Mouse (Mus musculus) limb, embryonic 15.5 days (tissue): ENCODE results near the gene Inafm2. TPM values are rescaled to one million over a fixed set of nuclear protein-coding genes. Genes with fewer than 3 reads are reported as not detected.
A peak's percentile ranks its signal among the peaks of the same experiment; 100 is the strongest.

Source experiments
- ATAC-seq: fragments of 200-750 bp; cut with Nextera tagmentation; 2 replicates; pipeline ENCODE4 v1.8.0; 2017; ENCODE audit warnings: low read depth, moderate TSS enrichment; ENCODE audit not compliant: insufficient number of reproducible peaks, low FRiP score, low TSS enrichment
- H3K27ac ChIP-seq: fragments of 300-500 bp; sonication (generic); 2 replicates; pipeline ENCODE4 v1.5.1; 2015; ENCODE audit warnings: moderate library complexity, mild to moderate bottlenecking, inconsistent platforms
- H3K27me3 ChIP-seq: fragments of 300-500 bp; sonication (generic); 2 replicates; pipeline ENCODE4 v1.6.1; 2015; ENCODE audit warnings: inconsistent platforms
- H3K36me3 ChIP-seq: fragments of 300-500 bp; sonication (generic); 2 replicates; pipeline ENCODE4 v1.6.1; 2015; ENCODE audit warnings: inconsistent platforms
- H3K4me1 ChIP-seq: fragments of 300-500 bp; sonication (generic); 2 replicates; pipeline ENCODE4 v1.6.1; 2015; ENCODE audit warnings: inconsistent platforms
- H3K4me2 ChIP-seq: fragments of 300-500 bp; sonication (generic); 2 replicates; pipeline ENCODE4 v1.6.1; 2015; ENCODE audit warnings: mild to moderate bottlenecking, inconsistent platforms
- H3K4me3 ChIP-seq: fragments of 300-500 bp; sonication (generic); 2 replicates; pipeline ENCODE4 v1.5.1; 2015; ENCODE audit warnings: mild to moderate bottlenecking, inconsistent platforms
- H3K9ac ChIP-seq: fragments of 300-500 bp; sonication (generic); 2 replicates; pipeline ENCODE4 v1.6.1; 2015; ENCODE audit warnings: inconsistent platforms
- H3K9me3 ChIP-seq: fragments of 300-500 bp; sonication (generic); 2 replicates; pipeline ENCODE4 v1.6.1; 2016; ENCODE audit warnings: inconsistent platforms
- WGBS: fragments of 180-500 bp; shearing (Covaris S2); methylation state at CpG from one replicate; pipeline ENCODE4 v1.1.7; 2015; 5-methylcytosine and 5-hydroxymethylcytosine counted together
- polyA plus RNA-seq: library from polyadenylated mRNA; unstranded; fragments of >200 nt; fragmentation: Nextera tagmentation; extraction: Ambion mirVana; gene quantifications from 2 replicates; pipeline ENCODE4 v1.2.1, GENCODE M21; 2015

Inafm2 gene
- polyA plus RNA-seq, 1 experiment from 2014 or later = 19.8 TPM

DNA sequence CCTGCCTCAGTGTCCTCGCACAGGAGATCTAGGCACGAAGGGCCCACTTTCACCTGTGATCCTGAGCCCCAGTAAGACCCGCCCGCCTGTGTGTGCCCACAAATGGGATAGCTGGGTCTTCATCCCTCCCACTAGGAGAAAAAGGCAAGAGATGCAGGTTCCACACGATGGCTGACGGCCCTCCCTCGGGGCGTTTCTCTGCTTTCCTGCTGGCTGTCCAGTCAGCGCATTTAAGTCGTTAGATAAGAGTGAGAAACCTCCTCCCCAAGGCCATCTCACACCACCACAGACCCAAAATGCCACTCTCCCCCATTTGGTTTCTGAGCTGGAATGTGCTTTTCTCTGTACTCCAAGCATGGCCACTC, 17.2 kb downstream of the Inafm2 start:
- Histone ChIP-seq H3K4me3 (peak overlapping the region; percentile 23), H3K9ac (0 out of 2 replicates have a peak overlapping the region, but pooled peaks have one; percentile 18), H3K27ac (peak overlapping the region; percentile 84), H3K9me3 (no peaks in the 10 kb centered on the region), H3K4me2 (peak overlapping the region; percentile 38), H3K27me3 (peaks cover 8% of the 10 kb centered on the region; the same call in 1 of the 2 replicates), H3K4me1 (peaks cover 45% of the 10 kb centered on the region), H3K36me3 (no peaks in the 10 kb centered on the region)
- 16% methylated on average over 10 of the region's 10 CpGs for WGBS
- ATAC-seq = no peak

DNA sequence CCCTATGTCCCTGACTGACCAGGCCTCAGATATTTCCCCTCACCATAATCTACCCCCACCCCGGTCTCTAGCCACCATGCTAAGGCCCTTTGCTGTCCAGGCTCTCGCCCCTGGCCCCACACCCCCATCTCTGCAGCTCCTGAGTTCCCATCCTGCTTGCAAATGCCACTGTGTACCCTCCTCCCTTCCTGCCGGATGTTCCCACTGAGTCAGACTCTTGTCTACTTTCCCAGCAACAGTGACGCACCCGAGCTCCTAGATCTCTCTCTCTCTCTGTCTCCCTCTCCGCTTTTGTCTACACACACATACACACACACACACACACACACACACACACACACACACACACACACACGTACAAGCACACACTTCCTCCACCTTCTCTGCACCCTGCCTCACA, 17.9 kb downstream of the Inafm2 start:
- no peak overlapping the region for H3K4me2 ChIP-seq
- WGBS = 74% methylated on average over 7 of the region's 7 CpGs
- H3K36me3 ChIP-seq = no peaks in the 10 kb centered on the region
- H3K9me3 ChIP-seq = no peaks in the 10 kb centered on the region
- peaks cover 8% of the 10 kb centered on the region; the same call in 1 of the 2 replicates for H3K27me3 ChIP-seq
- H3K27ac ChIP-seq = 0 out of 2 replicates have a peak overlapping the region, but pooled peaks have one; percentile 84
- H3K4me3 ChIP-seq = no peak overlapping the region
- ATAC-seq = no peak
- H3K9ac ChIP-seq = no peak overlapping the region
- H3K4me1 ChIP-seq = peaks cover 45% of the 10 kb centered on the region

DNA sequence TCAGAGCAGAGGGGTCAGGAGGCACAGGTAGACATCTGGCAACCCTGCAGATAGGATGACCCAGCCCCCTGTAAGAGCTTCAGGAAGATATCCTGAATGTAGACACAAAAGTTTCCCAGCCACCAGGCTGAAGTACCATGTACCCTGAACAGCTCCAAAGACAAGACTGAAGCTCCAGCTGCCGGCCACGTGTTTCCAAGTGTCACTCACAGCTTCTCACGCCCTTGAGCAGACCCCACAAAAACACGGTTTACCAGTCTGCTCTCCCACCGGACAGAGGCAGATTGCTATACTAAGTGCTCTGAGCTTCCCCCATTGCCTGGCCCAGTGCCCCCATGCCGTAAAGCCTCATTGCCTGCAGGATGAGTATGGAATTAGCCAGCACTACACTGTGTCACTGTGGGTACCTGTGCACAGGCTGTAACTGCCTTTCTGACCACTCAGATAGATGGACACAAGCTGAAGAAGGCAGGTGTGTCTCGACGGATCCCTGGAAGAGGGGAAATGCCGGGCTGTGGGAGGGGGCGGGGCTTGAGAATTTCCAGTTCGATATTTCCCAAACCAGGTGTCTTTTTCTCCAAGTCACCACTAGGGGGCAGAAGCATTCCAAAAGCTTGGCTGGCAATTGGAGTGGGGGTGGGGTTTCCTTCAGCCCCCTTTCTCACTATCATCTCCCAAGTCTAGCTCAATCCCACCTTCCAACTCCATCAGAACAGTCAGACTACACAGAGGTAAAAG, 18.7 kb downstream of the Inafm2 start:
- no peaks in the 10 kb centered on the region for H3K9me3 ChIP-seq
- peaks cover 3% of the 10 kb centered on the region; the same call in 1 of the 2 replicates for H3K27me3 ChIP-seq
- no peak overlapping the region for H3K4me3 ChIP-seq
- ATAC-seq = no peak
- H3K4me2 ChIP-seq = no peak overlapping the region
- 22% methylated on average over 11 of the region's 11 CpGs for WGBS
- no peak overlapping the region for H3K27ac ChIP-seq
- H3K9ac ChIP-seq = no peak overlapping the region
- H3K4me1 ChIP-seq = peaks cover 43% of the 10 kb centered on the region
- no peaks in the 10 kb centered on the region for H3K36me3 ChIP-seq

DNA sequence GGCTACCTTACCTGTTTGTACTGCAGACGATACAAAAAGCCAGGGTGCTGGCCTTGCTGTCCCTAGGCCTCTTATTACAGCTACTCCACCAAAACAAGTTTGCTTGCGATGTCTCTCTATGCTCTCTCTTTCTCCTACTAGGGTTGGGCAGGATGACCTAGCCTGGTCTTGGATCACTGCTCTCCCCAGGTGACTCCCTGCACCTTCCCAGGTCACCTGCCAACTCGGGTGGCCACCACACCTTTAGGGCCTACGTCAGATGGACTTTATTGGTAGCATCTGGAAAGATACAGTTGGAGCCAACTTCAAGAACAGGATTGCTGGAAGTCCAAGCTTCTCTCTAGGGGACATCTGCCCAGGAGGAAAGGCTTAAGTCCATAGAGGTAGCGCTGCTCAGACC, 19.3 kb downstream of the Inafm2 start:
- ATAC-seq = no peak
- peaks cover 38% of the 10 kb centered on the region for H3K4me1 ChIP-seq
- H3K27ac ChIP-seq = no peak overlapping the region
- no peak overlapping the region for H3K9ac ChIP-seq
- H3K36me3 ChIP-seq = no peaks in the 10 kb centered on the region
- no peak overlapping the region for H3K4me3 ChIP-seq
- no peaks in the 10 kb centered on the region for H3K27me3 ChIP-seq
- 79% methylated on average over 5 of the region's 5 CpGs for WGBS
- H3K4me2 ChIP-seq = no peak overlapping the region
- H3K9me3 ChIP-seq = no peaks in the 10 kb centered on the region

DNA sequence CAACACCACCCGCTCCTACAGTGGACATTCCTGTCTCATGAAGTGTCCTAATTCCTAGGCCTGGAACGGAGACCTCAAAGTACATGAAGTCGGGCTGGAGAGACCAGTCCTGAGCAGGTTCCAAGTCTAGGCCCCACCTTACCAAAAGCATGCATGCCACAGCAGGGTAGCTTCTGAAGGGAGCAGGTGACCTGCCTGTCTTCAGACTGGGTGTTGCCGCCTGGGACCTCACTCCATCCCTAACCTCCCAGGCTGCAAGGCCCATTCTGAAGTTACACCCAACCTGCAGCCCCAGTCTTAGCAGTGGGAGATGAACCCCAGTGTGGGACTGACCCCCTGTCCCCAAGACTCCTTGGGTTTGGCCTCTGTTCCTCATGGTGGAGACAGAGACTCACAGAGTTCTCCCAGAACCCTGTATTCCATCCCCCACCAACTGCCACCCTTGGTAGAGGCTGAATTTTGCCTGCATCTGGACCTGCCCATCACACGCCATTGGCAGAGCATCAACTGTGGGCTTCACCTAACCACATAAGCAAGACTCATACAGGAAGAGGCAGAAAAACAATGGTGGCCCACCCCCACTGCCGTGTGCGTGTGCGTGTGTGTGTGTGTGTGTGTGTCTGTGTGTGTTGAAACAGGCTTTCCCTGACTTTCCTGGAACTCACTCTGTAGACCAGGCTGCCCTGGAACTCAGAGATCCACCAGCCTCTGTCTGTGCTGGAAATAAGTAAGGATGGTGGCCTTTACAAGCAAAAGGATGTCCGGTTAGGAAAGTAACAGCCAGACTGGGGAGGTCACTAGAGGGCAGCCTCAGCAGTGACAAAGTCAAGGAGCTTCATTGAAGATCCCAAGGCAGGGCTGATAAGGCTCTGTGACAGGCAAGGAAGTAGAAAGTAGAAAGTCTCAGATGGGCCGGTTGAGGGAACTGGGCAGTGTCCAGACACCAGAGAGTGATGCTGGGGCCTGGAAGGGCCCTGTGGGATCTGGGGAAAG, 20.8 kb downstream of the Inafm2 start:
- H3K27ac ChIP-seq = no peak overlapping the region
- no peaks in the 10 kb centered on the region for H3K27me3 ChIP-seq
- 71% methylated on average over 10 of the region's 10 CpGs for WGBS
- no peaks in the 10 kb centered on the region for H3K9me3 ChIP-seq
- no peaks in the 10 kb centered on the region for H3K36me3 ChIP-seq
- no peak overlapping the region for H3K9ac ChIP-seq
- no peak for ATAC-seq
- no peak overlapping the region for H3K4me2 ChIP-seq
- no peak overlapping the region for H3K4me3 ChIP-seq
- H3K4me1 ChIP-seq = peaks cover 29% of the 10 kb centered on the region

DNA sequence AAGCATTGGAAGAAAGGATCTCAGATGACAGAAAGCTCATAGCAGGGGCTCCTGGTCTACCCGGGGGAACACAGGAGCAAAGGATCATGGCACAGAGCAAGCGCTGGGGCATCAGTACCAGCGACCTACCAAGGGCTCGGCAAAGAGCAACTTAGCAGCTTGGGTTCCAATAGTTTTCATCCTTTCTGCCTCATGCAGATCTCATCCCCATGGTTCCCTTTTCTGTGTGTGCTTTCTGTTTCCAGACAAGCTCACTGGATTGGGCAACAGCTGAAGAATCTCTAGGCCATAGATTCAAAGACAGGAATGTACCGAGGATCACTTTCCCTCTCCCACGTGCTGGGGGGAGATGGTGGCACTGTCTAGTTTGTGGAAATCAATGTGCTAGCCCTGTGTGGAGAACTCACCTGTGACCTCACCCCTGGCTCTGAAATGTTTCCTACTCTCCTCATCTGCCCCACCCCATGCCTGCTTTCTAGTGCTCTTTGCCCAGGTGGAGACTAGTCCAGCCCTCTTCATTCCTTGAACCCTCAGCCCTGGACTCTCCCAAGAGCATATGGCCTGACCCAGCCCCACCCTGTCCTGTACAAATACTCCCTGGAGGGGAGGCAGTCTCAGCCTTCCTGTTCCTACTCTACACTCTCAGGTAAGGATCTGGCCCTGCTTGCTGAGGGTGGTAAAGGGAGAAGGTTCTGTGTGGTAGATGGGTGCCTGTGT, 26.8 kb downstream of the Inafm2 start, which contains the start of gene Phgr1:
Gene Phgr1 (plus strand): TSS at position 612 of the 717 bp plus-strand sequence.
- H3K9me3 ChIP-seq = no peaks in the 10 kb centered on the region
- H3K36me3 ChIP-seq = no peaks in the 10 kb centered on the region
- H3K27ac ChIP-seq = no peak within 1 kb of the TSS
- peaks cover 10% of the 10 kb centered on the region; the same call in 1 of the 2 replicates for H3K4me1 ChIP-seq
- H3K9ac ChIP-seq = no peak within 1 kb of the TSS
- H3K4me2 ChIP-seq = no peak within 1 kb of the TSS
- no peaks in the 10 kb centered on the region for H3K27me3 ChIP-seq
- no peak within 1 kb of the TSS for H3K4me3 ChIP-seq
- 74% methylated on average over 6 of the region's 6 CpGs for WGBS
- ATAC-seq = no peak

DNA sequence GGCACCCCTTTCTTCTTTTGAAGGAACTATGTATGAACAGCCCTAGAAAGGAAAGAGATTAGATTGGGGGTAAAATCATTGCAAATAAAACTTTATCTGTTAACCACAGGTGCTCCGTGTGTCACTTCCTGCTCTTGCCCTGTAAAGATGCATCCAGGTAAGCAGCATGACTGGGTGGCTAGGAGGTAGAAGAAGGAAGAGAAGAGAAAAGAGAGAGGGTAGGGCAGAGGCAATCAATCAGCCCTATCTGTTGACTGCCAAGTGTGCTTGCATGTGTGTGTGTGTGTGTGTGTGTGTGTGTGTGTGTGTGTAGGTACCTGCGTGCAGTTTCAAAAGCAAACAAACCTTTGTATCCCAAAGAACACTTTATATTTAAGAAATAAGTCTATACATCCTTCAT, 29.0 kb downstream of the Inafm2 start:
- H3K9ac ChIP-seq = no peak overlapping the region
- no peak overlapping the region for H3K4me3 ChIP-seq
- H3K36me3 ChIP-seq = no peaks in the 10 kb centered on the region
- WGBS = 73% methylated on average over 2 of the region's 2 CpGs
- H3K4me2 ChIP-seq = no peak overlapping the region
- H3K27ac ChIP-seq = no peak overlapping the region
- H3K27me3 ChIP-seq = 0 out of 2 replicates have a peak, but pooled peaks cover under 1% of the 10 kb centered on the region
- no peak for ATAC-seq
- H3K9me3 ChIP-seq = no peaks in the 10 kb centered on the region
- peaks cover 17% of the 10 kb centered on the region for H3K4me1 ChIP-seq

DNA sequence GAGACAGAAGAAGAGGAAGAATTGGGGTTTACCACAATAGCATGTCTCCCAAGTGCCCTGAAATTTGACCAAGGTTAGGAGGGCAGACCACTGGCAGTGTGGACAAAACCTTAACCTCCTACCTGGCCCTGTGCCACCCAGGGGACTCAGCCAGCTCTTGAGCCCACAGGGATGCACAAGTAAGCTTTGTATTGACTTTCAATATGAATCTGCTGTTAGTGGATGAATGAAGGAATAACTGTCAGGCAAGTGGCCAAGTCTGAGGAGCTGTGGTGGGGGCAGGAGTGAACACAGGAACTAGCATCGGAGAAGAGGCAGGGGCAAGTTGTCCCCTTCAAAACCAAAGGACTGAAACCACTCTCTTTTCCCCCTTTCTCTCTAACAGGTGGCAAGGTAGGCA, 29.8 kb downstream of the Inafm2 start:
- Histone ChIP-seq H3K9ac (no peak overlapping the region), H3K27ac (no peak overlapping the region), H3K9me3 (no peaks in the 10 kb centered on the region), H3K4me2 (no peak overlapping the region), H3K4me1 (peaks cover 23% of the 10 kb centered on the region), H3K4me3 (no peak overlapping the region), H3K27me3 (0 out of 2 replicates have a peak, but pooled peaks cover 2% of the 10 kb centered on the region), H3K36me3 (no peaks in the 10 kb centered on the region)
- WGBS = 60% methylated on average over 1 of the region's 1 CpGs
- ATAC-seq = no peak

DNA sequence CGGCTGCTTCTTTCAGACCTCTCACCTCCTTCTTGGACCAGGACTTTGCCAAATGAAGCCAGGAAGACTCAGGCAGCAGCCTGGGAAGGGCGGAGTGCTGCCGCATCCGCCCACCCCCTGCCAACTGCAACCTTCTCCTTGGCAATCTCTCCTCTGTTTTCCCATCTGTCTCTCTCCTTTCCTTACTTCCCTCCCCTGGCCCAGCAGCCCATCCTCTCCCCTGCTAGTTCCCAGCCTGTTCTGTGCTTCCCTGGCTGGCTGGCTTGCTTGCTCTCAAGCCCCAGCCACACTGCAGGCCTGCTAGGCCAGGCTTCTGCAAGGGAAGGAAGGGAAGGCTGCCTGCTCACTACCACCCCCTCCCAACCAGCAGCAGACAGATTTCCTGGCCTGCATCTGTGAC, 30.3 kb downstream of the Inafm2 start:
- Histone ChIP-seq H3K9me3 (no peaks in the 10 kb centered on the region), H3K27me3 (0 out of 2 replicates have a peak, but pooled peaks cover 4% of the 10 kb centered on the region), H3K9ac (no peak overlapping the region), H3K36me3 (no peaks in the 10 kb centered on the region), H3K27ac (no peak overlapping the region), H3K4me2 (no peak overlapping the region), H3K4me3 (no peak overlapping the region), H3K4me1 (peaks cover 23% of the 10 kb centered on the region)
- no peak for ATAC-seq
- 73% methylated on average over 3 of the region's 4 CpGs for WGBS

DNA sequence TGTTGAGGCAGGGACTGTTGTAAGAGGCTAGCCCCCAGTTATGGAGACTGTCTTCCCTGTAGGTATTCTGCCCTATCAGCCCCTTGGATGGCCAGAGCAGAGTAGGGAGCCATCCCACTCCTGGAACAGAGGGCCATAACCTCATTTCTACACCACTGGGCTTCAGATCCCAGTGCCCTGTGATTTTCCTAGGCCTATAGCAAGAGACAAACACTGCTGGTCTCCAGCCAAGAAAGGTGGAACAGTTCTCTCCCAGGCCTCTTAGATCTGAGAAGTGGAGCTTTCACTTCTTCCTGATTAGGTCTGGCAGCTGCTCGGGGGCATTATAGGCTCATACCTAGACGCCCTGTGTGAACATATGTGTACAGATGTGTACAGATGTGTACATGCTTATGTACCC, 30.7 kb downstream of the Inafm2 start:
- Histone ChIP-seq H3K4me2 (no peak overlapping the region), H3K4me3 (no peak overlapping the region), H3K27ac (no peak overlapping the region), H3K36me3 (no peaks in the 10 kb centered on the region), H3K27me3 (0 out of 2 replicates have a peak, but pooled peaks cover 7% of the 10 kb centered on the region), H3K9me3 (no peaks in the 10 kb centered on the region), H3K9ac (no peak overlapping the region), H3K4me1 (peaks cover 23% of the 10 kb centered on the region)
- 70% methylated on average over 2 of the region's 2 CpGs for WGBS
- ATAC-seq = no peak

DNA sequence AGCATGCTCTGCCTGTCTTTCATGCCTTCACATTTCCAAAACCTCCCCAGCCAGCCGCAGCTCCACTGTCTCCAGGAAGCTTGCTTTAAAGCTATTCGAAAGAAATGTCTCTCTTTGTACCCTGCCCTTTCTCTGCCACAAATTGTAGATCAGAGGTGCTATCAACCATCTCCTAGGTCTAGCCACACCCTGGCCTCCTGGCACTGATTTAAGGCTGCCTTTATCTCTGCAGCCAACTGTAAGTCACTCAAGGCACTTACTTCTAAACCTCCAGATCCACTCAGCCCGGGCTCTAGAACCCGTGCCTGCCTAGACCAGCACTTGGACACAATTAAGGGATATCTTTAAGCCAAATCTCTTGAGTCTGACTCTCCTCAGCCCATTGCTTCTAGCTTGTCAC, 32.9 kb downstream of the Inafm2 start:
- Histone ChIP-seq H3K4me3 (no peak overlapping the region), H3K4me1 (peaks cover 23% of the 10 kb centered on the region), H3K27ac (no peak overlapping the region), H3K36me3 (no peaks in the 10 kb centered on the region), H3K9ac (no peak overlapping the region), H3K4me2 (no peak overlapping the region), H3K9me3 (no peaks in the 10 kb centered on the region), H3K27me3 (0 out of 2 replicates have a peak, but pooled peaks cover 7% of the 10 kb centered on the region)
- ATAC-seq = no peak
- 68% methylated on average over 4 of the region's 4 CpGs for WGBS
